ENCODE assay signal across 9 mouse cellular contexts in the genomic region with DNA sequence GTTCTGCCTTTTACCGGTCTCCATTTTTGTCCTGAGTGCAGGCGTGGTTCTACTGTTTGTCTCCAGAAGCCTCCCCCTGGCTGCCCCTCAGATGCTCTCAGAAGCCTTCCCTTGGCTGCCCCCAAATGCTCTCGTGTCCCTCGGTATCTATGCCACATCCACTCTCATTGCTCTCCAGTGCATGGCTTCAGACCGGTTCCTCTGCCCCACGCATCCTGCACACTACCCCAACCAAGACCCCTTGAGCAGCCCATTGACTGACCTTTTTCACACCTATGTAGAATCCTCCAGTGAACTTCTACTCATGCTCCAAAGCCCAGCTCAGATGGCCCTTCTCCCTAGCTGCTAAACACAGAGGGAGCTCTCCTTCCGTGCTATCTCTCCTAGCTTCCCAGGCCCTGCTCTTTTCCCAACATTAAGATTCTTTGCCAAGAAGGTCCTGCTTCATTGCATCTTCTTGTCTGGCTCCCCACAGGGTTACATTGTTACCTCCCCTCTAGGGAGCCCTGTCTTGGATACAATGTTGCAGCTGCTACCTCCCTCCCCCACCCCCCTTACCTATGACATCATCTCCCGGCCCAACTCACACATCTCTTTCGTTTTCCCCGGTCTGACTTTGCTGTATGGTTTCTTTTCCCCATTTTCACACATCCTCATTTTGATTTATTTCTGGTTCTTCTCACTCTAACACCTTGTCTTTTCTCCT. TPM values are rescaled to one million over a fixed set of nuclear protein-coding genes. Genes with fewer than 3 reads are reported as not detected.
DNase-seq lines count a peak whose midpoint lies in the region; ATAC-seq and TF ChIP-seq lines count a peak whose summit lies in the region.
"Had no signal": no experiment of that assay in that cellular context is flagged by ENCODE, and none has a peak within 500 bp of the region (broad histone marks: within the 10 kb centered on the region; RNA-seq: fewer than 3 reads in every experiment).

No protein-coding gene starts in this region.

- 53% methylated on average over 10 of the region's 10 CpGs for WGBS in kidney, adult 2 months
- WGBS in heart, embryonic 15.5 days = 61% methylated on average over 10 of the region's 10 CpGs
- WGBS in cerebellum, adult 2 months = 79% methylated on average over 10 of the region's 10 CpGs

- no peak for ATAC-seq in heart, embryonic 15.5 days (replicated peaks; ENCODE audit: insufficient number of reproducible peaks, insufficient read depth, low FRiP score, low read depth)

- TF ChIP-seq POLR2A in kidney, adult 2 months (IDR thresholded peaks at IDR 0.05; ENCODE audit: low read depth, low read length) = no peak
- no peak for TF ChIP-seq POLR2A in cerebellum, adult 2 months (IDR thresholded peaks at IDR 0.05; ENCODE audit: borderline replicate concordance, insufficient read depth, low read length)

- peaks cover 4% of the 10 kb centered on the region; the same call in 1 of the 2 replicates for H3K4me1 ChIP-seq in kidney, adult 2 months (ENCODE audit: control insufficient read depth, insufficient read depth, low read length)
- peaks cover 82% of the 10 kb centered on the region for H3K4me1 ChIP-seq in heart, embryonic 15.5 days (replicated peaks)
- H3K4me1 ChIP-seq in megakaryocyte, embryonic 14.5 days = peaks cover 24% of the 10 kb centered on the region; the same call in 1 of the 2 replicates
- peaks cover 58% of the 10 kb centered on the region for H3K4me1 ChIP-seq in cerebellum, adult 2 months (ENCODE audit: control insufficient read depth, insufficient read depth, low read length)

- H3K27me3 ChIP-seq in kidney, adult 2 months (replicated peaks; ENCODE audit: control insufficient read depth, insufficient read depth, low read length) = no peaks in the 10 kb centered on the region
- no peaks in the 10 kb centered on the region for H3K27me3 ChIP-seq in heart, embryonic 15.5 days
- peaks cover 83% of the 10 kb centered on the region for H3K27me3 ChIP-seq in megakaryocyte, embryonic 14.5 days (replicated peaks)
- no peaks in the 10 kb centered on the region for H3K27me3 ChIP-seq in cerebellum, adult 2 months (ENCODE audit: control insufficient read depth, insufficient read depth, low read length)
- H3K27me3 ChIP-seq: limb, embryonic 15.5 days had no signal

- no peak for DNase-seq in kidney, adult 2 months
- DNase-seq in kidney, adult 9 months = no peak
- peak; percentile 52 for DNase-seq in MN1 (ENCODE audit: low spot score)
- no peak for DNase-seq in ovary, adult 18-20 months (ENCODE audit: low spot score)
- DNase-seq in cerebellum, postnatal 4 days (ENCODE audit: low spot score in 2 of 2) = no peak
- DNase-seq in cerebellum, adult 2 months = no peak

- H3K9ac ChIP-seq in heart, embryonic 15.5 days = no peak overlapping the region
- H3K9ac ChIP-seq: limb, embryonic 15.5 days had no signal

- H3K4me2 ChIP-seq in heart, embryonic 15.5 days = peak overlapping the region; percentile 25; the same call in 1 of the 2 replicates
- H3K4me2 ChIP-seq: limb, embryonic 15.5 days had no signal

- H3K4me3 ChIP-seq in kidney, adult 2 months (ENCODE audit: insufficient read depth, low read depth, low read length) = no peak overlapping the region; the same call in 1 of the 2 replicates
- H3K4me3 ChIP-seq in heart, embryonic 15.5 days = no peak overlapping the region
- peak overlapping the region; percentile 10 for H3K4me3 ChIP-seq in megakaryocyte, embryonic 14.5 days (replicated peaks)
- H3K4me3 ChIP-seq in cerebellum, adult 2 months (replicated peaks; ENCODE audit: insufficient read depth, low read depth, low read length) = no peak overlapping the region
- H3K4me3 ChIP-seq: limb, embryonic 15.5 days had no signal

- H3K9me3 ChIP-seq in heart, embryonic 15.5 days (replicated peaks) = no peaks in the 10 kb centered on the region
- no peaks in the 10 kb centered on the region for H3K9me3 ChIP-seq in megakaryocyte, embryonic 14.5 days
- H3K9me3 ChIP-seq: limb, embryonic 15.5 days had no signal

- H3K36me3 ChIP-seq in kidney, adult 2 months (ENCODE audit: control insufficient read depth, insufficient read depth, low read length) = no peaks in the 10 kb centered on the region
- H3K36me3 ChIP-seq in heart, embryonic 15.5 days = no peaks in the 10 kb centered on the region
- no peaks in the 10 kb centered on the region for H3K36me3 ChIP-seq in megakaryocyte, embryonic 14.5 days (replicated peaks; ENCODE audit: low read length)

- no peak for TF ChIP-seq CTCF in kidney, adult 2 months (conservative IDR thresholded peaks at IDR 0.05; ENCODE audit: insufficient read depth, insufficient read length, low read depth, low read length)
- TF ChIP-seq CTCF in cerebellum, adult 2 months (IDR thresholded peaks at IDR 0.05; ENCODE audit: borderline replicate concordance, insufficient read depth, low read depth, low read length) = no peak

- peak overlapping the region; percentile 36; the same call in 1 of the 2 replicates for H3K27ac ChIP-seq in kidney, adult 2 months (ENCODE audit: insufficient read depth, low read depth, low read length)
- peak overlapping the region; percentile 63 for H3K27ac ChIP-seq in heart, embryonic 15.5 days
- no peak overlapping the region for H3K27ac ChIP-seq in cerebellum, adult 2 months (ENCODE audit: insufficient read depth, low read length)
- H3K27ac ChIP-seq: limb, embryonic 15.5 days had no signal

RNA-seq across cellular contexts. Expression of gene Sdc3, which starts 9.4 kb away (rescaled TPM):
- polyA plus RNA-seq in kidney, adult 2 months (2012; rRNA removed) = 27.1 and 45.3 TPM in 2 replicates
- 18.4 and 28.4 TPM in 2 replicates for polyA plus RNA-seq in heart, embryonic 15.5 days (2015; fragmentation: Nextera tagmentation; extraction: Ambion mirVana)
- 52.8 and 57.2 TPM in 2 replicates for polyA plus RNA-seq in megakaryocyte, embryonic 14.5 days (2012; ENCODE audit: insufficient read depth, low replicate concordance)
- 105 and 114 TPM in 2 replicates for polyA plus RNA-seq in cerebellum, adult 2 months (2012; rRNA removed)
